Mouse (Mus musculus) CH12.LX (cell line): ENCODE measurements around the gene Nek5. TPM values are rescaled to one million over a fixed set of nuclear protein-coding genes. Genes with fewer than 3 reads are reported as not detected.

Experiments used
- DNase-seq: peaks from one replicate; pipeline ENCODE4 v3.0.0-alpha.2; 2013; ENCODE audit errors: extremely low read depth
- H3K27ac ChIP-seq: 2 replicates; pipeline ENCODE4 v1.5.1; 2012; ENCODE audit warnings: low read depth, mild to moderate bottlenecking, control low read depth, moderate library complexity; ENCODE audit not compliant: insufficient read depth
- H3K27me3 ChIP-seq: replicated peaks from 2 replicates; pipeline ENCODE3; 2012; ENCODE audit warnings: inconsistent platforms
- H3K36me3 ChIP-seq, 2 experiments: replicated peaks in 1 of 2; 2 replicates each; pipeline versions ENCODE3 to v1.6.1; 2012; ENCODE audit warnings: inconsistent platforms in 1 of 2, low read length in 1 of 2, mild to moderate bottlenecking in 1 of 2, mixed read lengths in 1 of 2, moderate library complexity in 1 of 2; ENCODE audit not compliant: control insufficient read depth in 1 of 2, insufficient read depth in 1 of 2
- H3K4me1 ChIP-seq, 2 experiments: 2 replicates each; pipeline ENCODE4 v1.6.1; 2012; ENCODE audit warnings: inconsistent platforms in 1 of 2, moderate library complexity in 1 of 2; ENCODE audit not compliant: insufficient read depth in 2 of 2, control insufficient read depth in 1 of 2
- H3K4me2 ChIP-seq: 2 replicates; pipeline ENCODE4 v1.6.1; 2012; ENCODE audit warnings: low read depth, mild to moderate bottlenecking, control low read depth; ENCODE audit not compliant: poor library complexity, insufficient read depth, severe bottlenecking
- H3K4me3 ChIP-seq, 3 experiments: fragments of 150-350 bp in 1 of 3; sonication (generic) in 1 of 3; replicated peaks in 1 of 3; 2 replicates each; pipeline versions ENCODE3 to v1.5.1; 2011 to 2012; ENCODE audit warnings: low read depth in 2 of 3, low read length in 2 of 3, mild to moderate bottlenecking in 2 of 3, moderate library complexity in 2 of 3, control low read depth in 1 of 3, improper control_type of control experiment in 1 of 3, inconsistent platforms in 1 of 3, mixed read lengths in 1 of 3; ENCODE audit not compliant: poor library complexity in 1 of 3
- H3K79me2 ChIP-seq: replicated peaks from 2 replicates; pipeline ENCODE4 v1.6.1; 2012; ENCODE audit warnings: mild to moderate bottlenecking, moderate library complexity; ENCODE audit not compliant: control insufficient read depth, poor library complexity, insufficient read depth, severe bottlenecking; ENCODE audit errors: extremely low read depth
- H3K9ac ChIP-seq: 2 replicates; pipeline ENCODE4 v1.6.1; 2012; ENCODE audit warnings: low read depth, mild to moderate bottlenecking, control low read depth, moderate library complexity; ENCODE audit not compliant: insufficient read depth
- H3K9me3 ChIP-seq: replicated peaks from 2 replicates; pipeline ENCODE3; 2012; ENCODE audit warnings: low read length, inconsistent platforms, mixed read lengths
- CHD2 ChIP-seq: IDR thresholded peaks from 2 replicates; pipeline ENCODE4 v1.6.1; 2011; ENCODE audit warnings: low read length, improper control_type of control experiment
- CTCF ChIP-seq, 2 experiments: IDR thresholded peaks in 1 of 2; conservative IDR thresholded peaks in 1 of 2; 2 replicates each; pipeline ENCODE4 v1.5.1; 2011 to 2012; ENCODE audit warnings: low read depth in 2 of 2, low read length in 2 of 2, improper control_type of control experiment in 1 of 2, inconsistent platforms in 1 of 2, mild to moderate bottlenecking in 1 of 2, moderate library complexity in 1 of 2
- E2F4 ChIP-seq: IDR thresholded peaks from 2 replicates; pipeline ENCODE4 v1.6.1; 2011; ENCODE audit warnings: low read depth, low read length, improper control_type of control experiment; ENCODE audit not compliant: insufficient replicate concordance
- EP300 ChIP-seq: IDR thresholded peaks from 2 replicates; pipeline ENCODE4 v1.6.1; 2011; ENCODE audit warnings: low read length, improper control_type of control experiment
- ETS1 ChIP-seq: conservative IDR thresholded peaks from 2 replicates; pipeline ENCODE4 v1.6.1; 2012; ENCODE audit warnings: low read depth, mild to moderate bottlenecking, inconsistent platforms, low read length, improper control_type of control experiment, moderate library complexity
- HCFC1 ChIP-seq: IDR thresholded peaks from 2 replicates; pipeline ENCODE4 v1.6.1; 2012; ENCODE audit warnings: low read depth, mild to moderate bottlenecking, inconsistent platforms, low read length, improper control_type of control experiment
- MEF2A ChIP-seq: IDR thresholded peaks from 2 replicates; pipeline ENCODE4 v1.6.1; 2014; ENCODE audit warnings: low read depth, mild to moderate bottlenecking, inconsistent platforms, low read length, improper control_type of control experiment, borderline replicate concordance
- MYC ChIP-seq: IDR thresholded peaks from 2 replicates; pipeline ENCODE4 v1.6.1; 2011; ENCODE audit warnings: low read depth, mild to moderate bottlenecking, improper control_type of control experiment, low read length
- NELFE ChIP-seq: IDR thresholded peaks from 2 replicates; pipeline ENCODE4 v1.6.1; 2011; ENCODE audit warnings: low read depth, low read length, improper control_type of control experiment
- NRF1 ChIP-seq: IDR thresholded peaks from 2 replicates; pipeline ENCODE4 v1.6.1; 2014; ENCODE audit warnings: low read depth, mild to moderate bottlenecking, inconsistent platforms, low read length, improper control_type of control experiment, moderate library complexity
- PAX5 ChIP-seq: IDR thresholded peaks from 2 replicates; pipeline ENCODE4 v1.6.1; 2012; ENCODE audit warnings: low read length, inconsistent platforms, mixed read lengths
- RAD21 ChIP-seq: IDR thresholded peaks from 2 replicates; pipeline ENCODE4 v1.6.1; 2011; ENCODE audit warnings: low read depth, mild to moderate bottlenecking, low read length, improper control_type of control experiment, moderate library complexity
- SMC3 ChIP-seq: IDR thresholded peaks from 2 replicates; pipeline ENCODE4 v1.6.1; 2011; ENCODE audit warnings: low read depth, low read length, improper control_type of control experiment
- TBP ChIP-seq: conservative IDR thresholded peaks from 2 replicates; pipeline ENCODE4 v1.6.1; 2011; ENCODE audit warnings: low read depth, low read length, improper control_type of control experiment
- USF1 ChIP-seq: IDR thresholded peaks from 2 replicates; pipeline ENCODE4 v1.6.1; 2014; ENCODE audit warnings: low read depth, mild to moderate bottlenecking, inconsistent platforms, low read length, improper control_type of control experiment
- ZKSCAN1 ChIP-seq: IDR thresholded peaks from 2 replicates; pipeline ENCODE4 v1.6.1; 2012; ENCODE audit warnings: low read depth, inconsistent platforms, low read length, improper control_type of control experiment, borderline replicate concordance
- ZMIZ1 ChIP-seq: IDR thresholded peaks from 2 replicates; pipeline ENCODE4 v1.6.1; 2012; ENCODE audit warnings: low read depth, mild to moderate bottlenecking, inconsistent platforms, low read length, improper control_type of control experiment
- ZNF384 ChIP-seq: IDR thresholded peaks from 2 replicates; pipeline ENCODE4 v1.6.1; 2012; ENCODE audit warnings: low read depth, low read length, improper control_type of control experiment, inconsistent platforms
- dilution Hi-C: fragments of 300-500 bp; cut with MboI; formaldehyde crosslinking; loops from 2 replicates; pipeline ENCODE4 v1.14.3; 2020; ENCODE audit warnings: low sequenced_read_pairs; ENCODE audit not compliant: extremely low pct_unique_long_range_greater_than_20kb, extremely low pct_ligation_motif_present
- in situ Hi-C: fragments of 300-500 bp; cut with MboI; formaldehyde crosslinking; loops from 3 replicates; pipeline ENCODE4 v1.14.3; 2019; ENCODE audit warnings: low sequenced_read_pairs, low pct_ligation_motif_present, low pct_unique_long_range_greater_than_20kb, mixed read lengths
- polyA plus RNA-seq: library from polyadenylated mRNA; unstranded; fragments of >175 nt; gene quantifications from 2 replicates; pipeline ENCODE4 v1.2.1, GENCODE M21; 2012; ENCODE audit warnings: low read depth; ENCODE audit not compliant: insufficient read length
- total RNA-seq, 2 experiments: library from RNA; depleted of rRNA; stranded (reverse); fragments of 300-350 nt in 1 of 2; fragments of >200 nt in 1 of 2; gene quantifications; 2 replicates each; pipeline ENCODE4 v1.2.3; 2012 to 2014

The Nek5 gene
- total and polyA plus RNA-seq, 3 experiments, result not detected

- in situ Hi-C loops (no loop called here), dilution Hi-C loops (no loop called here)
- TF ChIP-seq EP300, result no peak
- TF ChIP-seq NRF1, result no peak
- no peak for TF ChIP-seq E2F4
- no peak for TF ChIP-seq PAX5
- TF ChIP-seq ZKSCAN1, result no peak
- no peak for TF ChIP-seq CHD2
- no peak for TF ChIP-seq HCFC1
- no peak for TF ChIP-seq TBP
- no peak for TF ChIP-seq MEF2A
- no peak for TF ChIP-seq ZMIZ1
- TF ChIP-seq MYC, result no peak
- TF ChIP-seq, all 38 proteins: peak for 0
Measured at GRCm38 (mm10) chr8:22132062-22132461, 7.2 kb upstream of the Nek5 start.

GRCm38 (mm10) chr8:22107020-22107419, 17.8 kb downstream of the Nek5 start:
- TF ChIP-seq USF1 (no peak), ZNF384 (peak; percentile 75; the same call in 1 of the 2 replicates)
- Histone ChIP-seq H3K27me3 (no peaks in the 10 kb centered on the region), H3K4me2 (no peak overlapping the region), H3K36me3 (no peaks in the 10 kb centered on the region), H3K4me1 (peaks cover 4% of the 10 kb centered on the region in 2 experiments; a peak in 3 of 4 replicates), H3K27ac (no peak overlapping the region), H3K4me3 (no peak overlapping the region), H3K9ac (no peak overlapping the region), H3K79me2 (no peaks in the 10 kb centered on the region), H3K9me3 (no peaks in the 10 kb centered on the region)
- DNase-seq, result no peak
- in situ Hi-C loops, result no loop called here
- dilution Hi-C loops, result no loop called here

More at GRCm38 (mm10) chr8:22132062-22132461, 7.2 kb upstream of the Nek5 start:
- Histone ChIP-seq H3K27me3 (no peaks in the 10 kb centered on the region), H3K4me2 (no peak overlapping the region), H3K4me1 (no peaks in the 10 kb centered on the region), H3K27ac (no peak overlapping the region), H3K4me3 (no peak overlapping the region), H3K9me3 (no peaks in the 10 kb centered on the region), H3K36me3 (peaks cover 18 to 58% of the 10 kb centered on the region in 2 experiments), H3K9ac (no peak overlapping the region), H3K79me2 (no peaks in the 10 kb centered on the region)
- DNase-seq, result no peak

GRCm38 (mm10) chr8:22091568-22091967, 33.3 kb downstream of the Nek5 start:
- peak; percentile 65 for TF ChIP-seq RAD21
- peak in 1 of 2 experiments; percentile 71; a peak in 2 of 4 replicates for TF ChIP-seq CTCF (conservative IDR thresholded peaks at IDR 0.05 in 1 of 2, IDR thresholded peaks at IDR 0.05 in 1 of 2; ENCODE audit: low read depth in 2 of 2, low read length in 2 of 2)
- no peak for TF ChIP-seq NELFE
- no peak for TF ChIP-seq PAX5
- TF ChIP-seq ETS1, result no peak
- peak; percentile 49 for TF ChIP-seq SMC3

More at GRCm38 (mm10) chr8:22091568-22091967, 33.3 kb downstream of the Nek5 start:
- Histone ChIP-seq H3K4me2 (no peak overlapping the region), H3K79me2 (no peaks in the 10 kb centered on the region), H3K4me3 (no peak overlapping the region), H3K36me3 (no peaks in the 10 kb centered on the region), H3K9ac (no peak overlapping the region), H3K9me3 (no peaks in the 10 kb centered on the region), H3K27ac (no peak overlapping the region), H3K4me1 (no peaks in the 10 kb centered on the region), H3K27me3 (no peaks in the 10 kb centered on the region)
- dilution Hi-C loops, result no loop called here
- peak; percentile 17 for DNase-seq
- in situ Hi-C loops, result no loop called here
